Mouse (Mus musculus) CD8-positive naive resting alpha-beta T cell, adult 2 months (primary cell): ENCODE measurements around the gene Olfr1012.
"Not testable (repeated sequence)": the region's sequence is repeated elsewhere in the genome, so short reads cannot be mapped to it uniquely, and the experiment has no call there.

ENCODE experiments used
- DNase-seq, 2 experiments: peaks; one replicate each; pipeline ENCODE4 v3.0.0; 2022; ENCODE audit warnings: low read depth in 2 of 2, low spot score in 2 of 2

The Olfr1012 gene

GRCm38 (mm10) chr2:85762666-85763065, at the start of gene Olfr1012:
Gene Olfr1012, minus strand, starts transcription at chr2:85762766.
- no peak for DNase-seq

GRCm38 (mm10) chr2:85804501-85804900, 41.9 kb upstream of the Olfr1012 start:
- DNase-seq = no peak

- DNase-seq = no peak
Measured at GRCm38 (mm10) chr2:85802444-85802843, 39.9 kb upstream of the Olfr1012 start, which contains the start of gene Olfr1016. Gene Olfr1016, minus strand, starts transcription at chr2:85802544.

- DNase-seq = no peak
Measured at GRCm38 (mm10) chr2:85792331-85792730, 29.8 kb upstream of the Olfr1012 start.

GRCm38 (mm10) chr2:85781717-85782116, 19.2 kb upstream of the Olfr1012 start, which contains the start of gene Olfr1015:
Gene Olfr1015, plus strand, starts transcription at chr2:85782017.
- no peak for DNase-seq

- DNase-seq = no peak
Measured at GRCm38 (mm10) chr2:85772413-85772812, 9.8 kb upstream of the Olfr1012 start, which contains the start of gene Olfr1014. Gene Olfr1014, plus strand, starts transcription at chr2:85772713.

- DNase-seq = no peak
Measured at GRCm38 (mm10) chr2:85766798-85767197, 4.2 kb upstream of the Olfr1012 start, which contains the start of gene Olfr1013. Gene Olfr1013, plus strand, starts transcription at chr2:85767098.

GRCm38 (mm10) chr2:85753822-85754221, 8.7 kb downstream of the Olfr1012 start:
- DNase-seq = no peak

- no peak for DNase-seq
Measured at GRCm38 (mm10) chr2:85725793-85726192, 36.8 kb downstream of the Olfr1012 start.

- no peak for DNase-seq
Measured at GRCm38 (mm10) chr2:85715119-85715518, 47.4 kb downstream of the Olfr1012 start, which contains the start of gene Olfr1009. Gene Olfr1009, plus strand, starts transcription at chr2:85715419.

- no peak for DNase-seq
Measured at GRCm38 (mm10) chr2:85711159-85711558, 51.4 kb downstream of the Olfr1012 start.

GRCm38 (mm10) chr2:85710680-85711079, 51.9 kb downstream of the Olfr1012 start:
- not testable (repeated sequence) for DNase-seq
